Mouse (Mus musculus): ENCODE data around the gene Bri3. TPM values are rescaled to one million over a fixed set of nuclear protein-coding genes. Genes with fewer than 3 reads are reported as not detected.

Bri3 gene
- total RNA-seq, 4 experiments from 2014 or later, result 35.7 to 43.3 (median 40.9) TPM

DNA sequence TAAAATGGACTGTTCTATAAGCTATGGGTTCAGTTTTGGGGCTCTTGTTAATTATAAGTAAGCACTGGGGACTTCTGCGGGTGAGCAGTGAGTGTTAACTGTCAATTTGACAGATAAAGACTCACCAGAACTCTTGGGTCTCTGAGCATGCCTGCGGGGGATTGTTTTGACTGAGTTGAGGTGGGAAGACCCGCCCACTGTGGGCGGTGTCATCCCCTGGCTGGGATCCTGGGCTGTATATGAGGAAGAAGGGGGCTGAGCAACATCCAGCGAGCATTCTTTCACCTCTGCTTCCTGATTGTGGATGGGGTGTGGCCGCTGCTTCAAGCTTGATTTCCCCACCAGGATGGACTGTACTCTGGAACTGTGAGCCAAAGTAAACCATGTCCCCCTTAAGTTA, 10.0 kb upstream of the Bri3 start:
- DNase-seq (ENCODE audit: low spot score in 2 of 2), result no peak

DNA sequence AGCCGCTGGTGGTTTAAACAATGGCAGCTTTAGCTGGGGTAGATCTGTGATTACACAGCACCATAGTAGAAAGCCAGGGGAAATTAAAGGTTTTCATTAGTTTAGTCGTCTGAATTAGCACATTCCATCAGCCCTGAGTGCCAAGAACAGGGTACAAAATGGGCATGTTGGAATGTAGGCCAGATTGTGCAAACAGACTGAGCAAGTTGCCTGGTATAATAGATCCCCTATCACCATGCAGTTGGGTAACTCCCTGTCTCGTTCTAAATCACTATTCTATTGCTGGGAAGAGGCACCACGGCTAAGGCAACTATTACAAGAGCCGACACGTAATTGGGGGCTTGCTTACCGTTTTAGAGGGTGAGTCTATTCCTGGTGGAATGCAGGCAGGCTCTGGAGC, 9.5 kb upstream of the Bri3 start:
- no peak for DNase-seq (ENCODE audit: low spot score in 2 of 2)

DNA sequence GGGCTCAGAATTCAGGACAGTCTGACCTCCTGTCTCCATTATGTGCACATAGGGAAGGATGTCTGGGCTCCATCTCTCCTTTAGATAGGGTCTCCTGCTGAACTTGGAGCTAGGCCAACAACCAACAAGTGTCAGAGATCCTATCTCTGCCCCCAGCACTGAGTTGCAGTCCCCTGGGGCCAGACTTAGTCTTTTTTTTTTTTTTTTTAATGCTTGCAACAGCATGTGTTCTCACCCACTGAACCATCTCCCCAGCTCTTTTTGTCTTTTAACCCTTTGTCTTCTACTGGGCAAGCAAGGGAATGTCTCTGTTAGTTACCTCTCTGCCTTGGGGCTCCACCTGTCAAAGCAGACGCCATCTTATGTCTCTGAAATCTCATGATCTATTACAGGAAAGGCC, 5.3 kb upstream of the Bri3 start:
- DNase-seq (ENCODE audit: low spot score in 2 of 2), result no peak

DNA sequence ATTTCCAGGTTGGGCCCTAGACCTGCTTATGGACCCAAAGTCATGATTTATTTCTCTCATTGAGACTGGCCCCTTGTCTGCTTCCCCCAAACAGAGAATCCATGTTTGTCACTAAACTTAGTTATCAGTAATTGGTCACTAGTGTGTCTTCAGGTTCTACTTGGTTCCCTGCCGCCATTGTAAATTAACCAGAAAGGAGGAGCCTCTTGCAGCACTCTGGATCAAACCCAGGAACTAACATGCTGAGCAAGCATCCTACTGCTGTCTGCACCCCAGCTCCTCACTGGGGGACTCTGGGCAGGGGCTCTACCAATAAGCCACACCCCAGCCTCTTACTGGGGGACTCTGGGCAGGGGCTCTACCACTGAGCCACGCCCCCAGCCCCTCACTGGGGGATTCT, 1.4 kb downstream of the Bri3 start:
- DNase-seq (ENCODE audit: low spot score in 2 of 2), result no peak

DNA sequence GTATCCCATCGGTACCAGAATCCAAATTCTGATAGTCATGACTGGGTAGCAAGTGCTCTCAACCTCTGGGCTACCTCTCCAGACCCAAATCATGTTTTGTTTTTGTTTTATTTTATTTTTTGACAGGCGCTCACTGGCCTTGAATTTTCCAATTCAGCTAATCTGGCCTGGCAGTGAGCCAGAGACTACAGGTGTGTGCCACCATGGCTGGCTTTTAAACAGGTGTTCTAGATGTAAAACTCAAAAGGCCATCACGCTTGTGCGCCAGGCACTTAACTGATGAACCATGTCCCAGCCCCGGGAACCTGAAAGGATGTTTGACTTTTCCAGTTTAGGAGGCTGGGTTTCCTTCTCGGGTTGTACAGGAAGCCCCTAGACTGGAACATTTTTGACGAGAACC, 2.4 kb downstream of the Bri3 start:
- no peak for DNase-seq (ENCODE audit: low spot score in 2 of 2)

DNA sequence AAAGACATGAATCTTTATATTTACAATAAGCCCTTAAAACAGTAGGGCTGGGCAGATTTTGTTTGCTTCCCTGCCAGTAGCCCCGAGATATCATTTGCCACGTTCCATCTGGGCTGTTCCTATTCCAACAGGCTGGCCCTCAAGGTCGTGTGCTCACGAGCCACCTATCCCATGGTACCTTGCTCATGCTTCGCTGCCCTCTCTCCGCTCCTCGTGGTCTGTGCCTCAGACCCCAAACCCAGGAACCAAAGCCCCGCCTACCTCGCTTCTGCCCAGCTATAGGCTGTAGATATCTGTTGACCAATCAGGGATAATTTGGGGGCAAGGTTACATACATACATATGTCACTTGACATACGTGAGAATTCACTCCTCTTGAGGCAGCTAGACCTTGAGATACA, 3.1 kb downstream of the Bri3 start:
- DNase-seq (ENCODE audit: low spot score in 2 of 2), result no peak

DNA sequence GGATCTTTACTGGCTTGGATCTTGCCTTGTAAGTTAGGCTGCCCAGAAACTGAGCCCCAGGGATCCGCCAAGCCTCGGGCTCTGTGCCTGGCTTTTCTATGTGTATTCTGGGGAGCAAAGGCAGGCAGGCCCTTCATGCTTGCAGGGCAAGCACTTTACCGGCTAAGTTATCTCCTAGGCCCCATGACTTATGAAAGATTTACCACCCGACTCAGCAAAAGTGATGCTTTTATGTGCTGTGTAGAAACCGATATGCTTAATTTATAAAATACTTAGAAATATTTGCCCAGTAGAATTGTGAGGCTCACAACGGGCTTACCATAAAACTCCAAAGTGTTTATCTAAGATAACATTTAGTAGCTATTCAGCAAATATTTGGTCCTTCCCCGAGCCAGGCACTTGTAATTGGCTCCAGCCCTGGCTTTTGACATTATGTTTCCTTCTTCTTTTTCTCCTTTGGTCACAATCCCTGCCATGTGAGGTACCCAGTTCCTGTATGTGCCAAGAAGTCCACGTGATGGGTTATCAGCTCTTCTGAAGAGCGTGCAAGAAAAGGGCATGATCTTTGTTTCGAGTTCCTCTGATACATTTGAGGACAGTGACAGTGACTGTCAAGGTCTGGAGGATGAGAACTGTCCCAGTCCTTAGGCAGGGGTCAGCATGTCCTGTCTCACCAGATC, 3.8 kb downstream of the Bri3 start:
- no peak for DNase-seq (ENCODE audit: low spot score in 2 of 2)

DNA sequence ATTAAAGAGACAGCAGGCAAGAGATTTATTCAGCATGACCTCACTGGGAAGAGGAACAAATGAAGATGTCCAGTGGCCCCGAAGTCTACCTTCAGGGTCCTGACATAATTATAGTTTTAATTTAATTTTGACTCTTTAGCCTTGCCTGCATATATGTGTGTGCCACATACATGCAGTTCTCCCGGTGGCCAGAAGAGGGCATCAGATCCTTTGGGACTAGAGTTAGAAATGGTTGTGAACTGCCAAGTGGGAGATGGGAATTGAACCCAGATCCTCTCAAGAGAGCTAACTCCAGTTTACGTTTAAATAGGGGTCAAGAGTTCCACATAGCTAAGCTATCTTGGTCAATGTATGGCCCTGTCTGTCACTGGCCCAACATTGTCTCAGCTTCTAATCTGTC, 5.6 kb downstream of the Bri3 start:
- DNase-seq (ENCODE audit: low spot score in 2 of 2), result no peak

DNA sequence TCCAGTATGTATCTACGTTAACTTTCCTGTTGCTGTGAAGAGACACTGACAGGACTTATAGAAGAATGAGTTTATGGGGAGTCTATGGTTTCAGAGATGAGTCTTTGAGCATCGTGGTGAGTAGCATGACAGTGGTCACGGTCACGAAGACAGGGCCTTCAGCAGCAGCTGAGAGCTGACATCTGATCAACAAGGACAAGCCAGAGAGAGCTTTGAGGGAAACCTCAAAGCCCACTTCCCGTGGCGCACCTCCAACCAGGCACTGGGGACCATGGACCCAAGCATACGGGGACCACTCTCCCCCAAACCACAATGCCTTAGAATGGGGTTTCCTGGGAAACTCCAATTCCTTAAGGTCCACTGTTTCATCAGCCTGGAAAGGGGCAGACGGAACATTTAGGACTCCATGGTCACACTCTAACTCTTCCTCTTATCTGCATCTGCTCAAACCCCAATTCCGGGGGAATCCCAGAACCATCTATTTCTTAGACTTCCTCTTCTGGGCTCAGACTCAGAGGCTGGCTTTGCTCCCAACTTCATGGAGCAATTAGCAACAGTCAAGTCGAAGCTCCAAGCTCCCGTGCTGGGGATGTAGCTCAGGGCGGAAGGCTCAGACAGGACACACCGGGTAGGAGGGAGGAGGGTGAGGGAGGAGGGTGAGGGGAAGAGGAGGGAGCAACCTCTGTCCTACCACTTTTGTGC, 7.8 kb downstream of the Bri3 start:
- DNase-seq (ENCODE audit: low spot score in 2 of 2), result no peak

DNA sequence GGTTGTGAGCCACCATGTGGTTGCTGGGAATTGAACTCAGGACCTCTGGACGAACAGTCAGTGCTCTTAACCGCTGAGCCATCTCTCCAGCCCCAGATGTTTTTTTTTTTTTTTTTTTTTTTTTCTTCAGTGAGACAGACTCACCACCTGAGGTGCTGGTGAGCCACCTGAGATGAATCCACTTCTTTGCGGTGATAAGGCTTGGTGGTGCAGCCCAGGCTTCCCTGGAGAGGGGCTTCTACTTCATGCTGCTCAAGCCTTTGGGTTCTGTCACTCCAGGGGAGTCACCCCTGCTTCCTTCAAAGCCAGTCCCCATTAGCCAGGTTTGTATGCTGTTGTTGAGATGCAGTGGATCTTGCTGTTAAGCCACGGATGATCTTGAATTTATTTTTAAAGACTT, 9.0 kb downstream of the Bri3 start:
- no peak for DNase-seq (ENCODE audit: low spot score in 2 of 2)

DNA sequence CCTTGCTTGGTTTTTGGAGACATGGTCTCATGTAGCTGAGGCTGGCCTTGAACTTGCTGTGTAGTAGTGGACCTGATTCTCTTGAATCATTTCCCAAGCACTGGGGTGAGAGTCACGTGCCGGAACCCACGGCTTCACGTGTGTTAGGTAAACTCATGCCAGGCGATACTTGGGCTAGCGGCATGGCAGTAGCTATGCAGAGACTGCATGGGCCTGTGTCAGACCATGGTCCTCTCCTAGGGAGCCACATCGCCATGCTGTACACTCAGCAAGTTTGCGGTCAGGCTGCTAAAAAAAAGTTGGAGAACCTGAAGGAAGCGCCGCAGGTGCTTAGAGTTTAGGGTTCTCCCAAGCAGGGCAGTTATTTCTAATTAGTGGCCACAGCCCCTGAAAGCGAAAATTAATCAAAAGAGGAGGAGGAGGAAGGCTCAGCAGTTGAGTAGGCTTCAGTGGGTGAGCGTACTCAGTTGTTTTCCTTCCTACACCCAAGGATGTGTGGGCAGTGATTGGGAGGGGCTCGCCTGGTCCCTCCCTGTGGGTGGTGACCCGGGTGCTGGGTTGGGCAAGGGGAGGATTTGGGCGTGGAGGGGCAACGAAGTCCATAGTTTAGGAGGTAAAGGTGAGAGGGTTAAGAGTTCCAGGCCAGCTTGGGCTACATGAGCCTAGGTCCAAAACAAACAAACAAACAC, 10.0 kb downstream of the Bri3 start:
- peak; percentile 23 to 37 for DNase-seq (ENCODE audit: low spot score in 2 of 2)

DNA sequence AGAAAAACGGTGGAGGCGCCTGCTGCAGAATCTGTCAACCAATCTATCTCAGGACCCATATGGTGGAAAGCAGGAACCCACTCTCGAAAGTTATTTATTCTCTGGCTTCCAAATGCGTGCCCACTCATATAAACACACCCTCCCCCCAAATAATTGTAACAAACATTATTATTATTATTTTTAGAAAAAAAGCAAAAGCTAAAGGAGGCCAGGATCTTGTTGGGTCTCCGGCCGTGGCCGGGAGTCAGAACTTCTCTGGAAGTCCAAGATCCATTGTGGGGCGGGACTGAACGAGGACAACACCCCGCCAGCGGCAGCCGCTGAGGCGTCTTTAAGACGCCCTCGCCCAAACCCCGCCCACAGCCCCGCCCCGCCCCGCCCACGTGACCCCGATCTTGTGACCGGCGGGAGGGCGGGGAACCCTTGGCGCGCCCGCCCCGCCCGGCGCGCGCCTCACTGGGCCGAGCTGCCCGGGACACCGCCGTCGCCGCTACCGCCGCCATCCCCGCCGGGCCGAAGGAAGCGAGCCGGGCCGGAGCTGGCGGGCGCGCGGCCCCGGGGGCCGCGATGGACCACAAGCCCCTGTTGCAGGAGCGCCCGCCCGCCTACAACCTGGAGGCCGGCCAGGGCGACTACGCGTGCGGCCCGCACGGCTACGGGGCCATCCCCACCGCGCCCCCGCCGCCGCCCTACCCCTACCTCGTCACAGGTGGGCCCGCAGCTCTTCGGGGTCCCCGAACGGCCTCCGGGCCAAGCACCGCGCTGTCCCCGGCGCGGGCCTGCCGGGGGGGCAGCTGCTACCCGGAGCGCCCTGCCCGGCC, 10.8 kb downstream of the Bri3 start:
- peak; percentile 81 to 85 for DNase-seq (ENCODE audit: low spot score in 2 of 2)

DNA sequence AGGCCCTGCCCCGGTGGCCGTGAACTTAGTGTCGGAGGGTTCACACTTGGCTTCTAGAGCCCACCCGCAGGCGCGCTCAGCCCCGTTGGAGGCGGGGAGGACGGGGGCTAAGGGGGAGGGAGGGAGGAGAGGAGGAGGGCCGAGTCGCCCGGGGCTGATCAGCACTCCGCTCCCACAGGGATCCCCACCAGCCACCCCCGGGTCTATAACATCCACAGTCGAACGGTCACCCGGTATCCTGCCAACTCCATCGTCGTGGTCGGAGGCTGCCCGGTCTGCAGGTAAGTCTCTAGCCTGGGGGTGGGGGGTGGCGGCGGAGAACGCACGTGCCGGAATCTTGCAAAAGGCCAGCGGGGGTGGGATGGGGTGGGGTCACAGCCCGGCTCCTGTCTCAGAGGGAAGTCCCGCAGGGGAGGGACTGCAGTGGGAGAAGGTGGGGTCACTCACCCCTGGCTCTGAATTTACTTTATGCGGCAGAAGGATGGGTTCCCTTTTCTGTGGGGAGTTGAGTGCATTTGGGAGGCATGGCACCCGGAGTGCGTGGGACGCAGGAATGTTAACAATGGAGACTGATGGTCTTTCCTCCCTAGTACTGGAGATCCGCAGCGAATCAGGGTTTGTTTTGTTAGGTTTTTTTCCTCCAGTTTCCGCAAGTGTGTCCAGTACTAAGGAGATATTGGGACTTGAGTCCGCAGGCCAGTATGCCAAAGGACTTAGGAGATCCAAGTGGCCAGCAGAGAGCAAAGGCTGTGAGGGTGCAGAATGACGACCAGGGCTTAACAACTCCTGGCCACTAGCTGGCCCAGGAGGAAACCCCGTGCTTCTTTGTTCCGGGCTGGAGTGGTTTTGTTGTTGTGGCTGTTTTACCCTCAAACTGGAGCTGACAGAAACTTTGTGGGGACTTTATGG, 11.6 kb downstream of the Bri3 start:
- DNase-seq (ENCODE audit: low spot score in 2 of 2), result peak; percentile 34

DNA sequence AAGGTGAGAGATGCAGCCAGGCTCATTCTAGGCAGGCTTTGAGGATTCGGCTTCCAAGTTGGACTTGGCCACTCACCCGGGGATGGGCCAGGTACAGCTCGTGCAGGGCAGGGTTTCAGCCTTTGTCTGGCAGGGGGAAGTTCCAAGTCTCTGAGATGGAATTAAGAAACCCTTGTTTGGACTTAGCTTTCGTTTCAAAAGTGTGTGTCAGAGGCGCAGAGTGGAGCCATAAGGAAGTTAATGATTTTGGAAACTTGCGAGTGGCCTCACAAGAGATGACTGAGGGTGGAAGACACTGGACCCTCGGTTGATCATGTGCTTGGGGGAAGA, 12.3 kb downstream of the Bri3 start:
- DNase-seq (ENCODE audit: low spot score in 2 of 2), result no peak

DNA sequence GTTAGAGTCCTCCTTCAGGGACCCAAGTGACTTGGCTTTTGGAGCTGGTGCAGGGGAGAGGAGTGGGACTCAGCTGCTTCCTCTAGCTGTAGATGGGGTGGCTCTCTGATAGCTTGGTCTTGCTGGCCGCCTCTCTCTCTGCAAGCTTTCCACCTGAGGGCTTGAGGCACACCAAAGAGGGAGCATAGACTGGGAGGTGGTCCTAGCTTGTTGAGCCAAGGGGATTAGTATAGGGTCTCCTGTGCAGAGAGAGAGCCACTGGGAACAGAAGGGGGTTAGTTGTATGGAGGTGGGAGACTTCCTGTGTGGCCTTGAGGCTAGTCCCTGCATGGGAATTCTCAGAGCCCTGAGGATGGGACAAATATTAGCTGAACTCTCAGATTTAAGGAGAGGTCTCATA, 12.7 kb downstream of the Bri3 start:
- DNase-seq (ENCODE audit: low spot score in 2 of 2), result no peak

DNA sequence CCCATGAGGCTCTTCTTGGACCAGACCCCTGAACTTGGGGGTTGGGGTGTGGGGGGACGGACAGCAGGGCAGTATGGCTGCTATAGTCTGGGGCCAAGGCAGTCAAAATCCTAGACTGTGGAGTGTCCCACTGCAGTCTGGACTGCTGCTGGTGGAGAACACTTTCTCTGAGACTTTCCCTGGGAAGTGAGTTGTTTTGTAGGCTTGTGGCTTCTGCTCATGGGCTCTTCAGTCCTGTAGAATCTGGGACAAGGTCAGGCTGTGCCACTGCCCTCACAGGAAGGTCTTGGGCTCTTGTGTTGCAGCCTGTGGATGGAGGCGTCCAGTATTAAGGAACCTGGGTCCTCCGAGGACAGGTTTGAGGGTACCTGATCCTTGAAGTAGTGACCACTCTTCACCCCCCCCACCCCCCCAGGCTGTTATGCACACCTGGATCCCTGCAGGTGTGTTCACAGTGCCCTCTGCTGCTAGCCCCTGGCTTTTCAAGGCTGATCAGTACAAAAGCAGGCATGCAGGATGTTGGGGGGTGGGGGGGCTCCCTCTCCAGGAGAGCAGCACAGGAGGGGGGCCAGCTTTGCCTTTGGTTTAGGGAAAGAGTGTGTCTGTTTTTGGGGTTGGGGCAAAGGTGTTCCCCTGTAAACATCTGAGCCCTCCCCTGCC, 13.3 kb downstream of the Bri3 start:
- DNase-seq (ENCODE audit: low spot score in 2 of 2), result no peak

DNA sequence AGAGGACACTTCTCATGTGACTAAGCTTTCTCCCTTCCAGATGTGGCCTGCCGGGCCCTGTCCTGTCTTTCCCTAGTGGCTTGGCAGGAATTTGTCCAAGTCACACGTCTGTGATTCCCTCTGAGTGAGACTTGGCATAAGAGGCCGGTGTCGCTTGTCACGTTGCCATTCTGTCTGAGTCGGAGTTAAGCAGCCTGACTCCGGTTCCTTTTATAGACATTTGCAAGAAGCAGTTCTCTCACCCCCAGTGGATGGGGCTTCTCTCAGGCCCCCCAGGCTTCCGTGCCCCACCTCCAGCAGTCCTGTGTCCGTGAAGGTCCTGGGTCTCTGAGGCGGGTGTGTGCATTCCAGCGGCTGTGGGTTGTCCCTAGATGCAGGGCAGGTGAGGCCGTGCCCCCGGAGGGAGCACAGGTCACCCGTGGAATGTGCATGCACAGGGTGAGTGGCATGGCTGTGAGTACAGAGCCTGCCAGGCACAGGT, 13.9 kb downstream of the Bri3 start:
- peak; percentile 46 to 60 for DNase-seq (ENCODE audit: low spot score in 2 of 2)

DNA sequence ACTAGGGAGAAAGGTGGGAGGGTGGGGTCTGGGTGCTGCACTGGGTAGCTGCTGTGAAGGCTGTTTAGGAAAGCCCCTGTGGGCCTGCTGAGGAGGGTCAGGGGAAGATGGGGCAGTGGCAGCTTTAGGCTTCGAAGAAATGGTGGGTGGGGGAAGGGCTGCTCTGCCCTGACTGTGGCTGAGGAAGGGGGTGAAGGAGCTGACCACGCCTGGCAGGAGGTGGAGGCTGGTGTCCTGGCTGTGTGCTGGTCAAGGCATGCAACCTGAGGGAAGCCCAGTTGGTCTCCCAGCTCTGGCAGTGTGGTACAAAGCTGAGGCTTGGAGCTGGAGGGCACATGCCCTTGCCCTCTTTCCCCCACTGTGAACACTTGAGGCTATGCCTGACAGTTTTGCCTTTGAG, 14.4 kb downstream of the Bri3 start:
- no peak for DNase-seq (ENCODE audit: low spot score in 2 of 2)

DNA sequence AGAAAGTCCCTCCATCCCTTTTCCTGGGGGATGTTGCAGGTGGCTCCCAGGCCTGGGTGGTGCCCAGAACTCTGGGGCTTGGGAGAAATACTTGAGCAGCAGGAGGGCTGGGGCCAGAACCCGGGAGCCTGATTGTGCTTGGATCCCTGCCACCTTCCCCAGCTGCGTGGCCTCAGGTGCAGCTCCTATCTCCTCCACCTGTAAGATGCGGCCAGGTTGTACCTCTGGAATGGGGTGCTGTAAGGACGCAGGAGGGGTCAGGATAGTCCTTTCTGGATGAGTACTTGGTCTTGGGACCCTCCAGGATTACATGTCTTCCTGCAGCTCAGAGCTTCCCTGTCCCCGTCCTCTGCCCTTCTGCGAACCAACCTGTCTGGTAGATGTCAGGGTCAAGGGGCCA, 15.0 kb downstream of the Bri3 start:
- DNase-seq (ENCODE audit: low spot score in 2 of 2), result no peak

DNA sequence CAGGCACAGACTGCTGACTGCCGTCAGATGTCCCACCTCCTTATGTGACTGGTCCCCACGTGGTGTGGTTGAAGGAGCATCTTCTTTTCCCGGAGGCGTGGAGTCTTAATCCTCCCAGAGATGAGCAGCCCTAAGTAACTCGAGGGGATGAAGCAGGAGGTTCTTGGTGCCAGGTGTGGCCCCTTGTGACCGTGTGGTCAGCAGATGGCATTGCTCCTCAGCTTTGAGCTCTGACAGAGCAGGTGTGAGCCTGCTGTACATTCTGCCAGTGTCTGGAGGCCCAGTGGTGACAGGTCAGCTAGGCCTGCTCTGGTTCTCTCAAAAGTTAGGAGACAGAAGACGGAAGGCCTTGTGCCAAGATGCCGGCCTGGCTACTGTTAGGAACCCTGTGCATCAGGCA, 16.2 kb downstream of the Bri3 start:
- DNase-seq (ENCODE audit: low spot score in 2 of 2), result no peak

Measured in gastrocnemius, adult 8-10 months (tissue).